8 mouse cellular contexts compared by ENCODE assay signal in genomic region chr9:21183905-21184413, GRCm38 (mm10). TPM values are rescaled to one million over a fixed set of nuclear protein-coding genes. Genes with fewer than 3 reads are reported as not detected.
DNase-seq lines count a peak whose midpoint lies in the region; ATAC-seq and TF ChIP-seq lines count a peak whose summit lies in the region.

No protein-coding gene starts in this region.

- H3K9me3 ChIP-seq in E14TG2a.4 (ENCODE audit: low read length), result no peaks in the 10 kb centered on the region
- no peaks in the 10 kb centered on the region for H3K9me3 ChIP-seq in hindbrain, embryonic 16.5 days (ENCODE audit: control insufficient read depth, low read length)
- H3K9me3 ChIP-seq in liver, embryonic 11.5 days (ENCODE audit: control insufficient read depth, low read length), result no peaks in the 10 kb centered on the region
- no peaks in the 10 kb centered on the region for H3K9me3 ChIP-seq in midbrain, postnatal 0 days (ENCODE audit: low read length)

- ATAC-seq in hindbrain, embryonic 16.5 days, result peak; percentile 16; the same call in 1 of the 2 replicates
- ATAC-seq in liver, embryonic 11.5 days (replicated peaks; ENCODE audit: low FRiP score), result peak; percentile 75
- ATAC-seq in midbrain, postnatal 0 days (ENCODE audit: low FRiP score), result no peak

- H3K4me2 ChIP-seq in hindbrain, embryonic 16.5 days (ENCODE audit: low read length), result peak overlapping the region; percentile 48
- peak overlapping the region; percentile 75 for H3K4me2 ChIP-seq in liver, embryonic 11.5 days
- peak overlapping the region; percentile 32 for H3K4me2 ChIP-seq in midbrain, postnatal 0 days (ENCODE audit: low read depth, low read length, poor library complexity, severe bottlenecking)

- H3K27ac ChIP-seq in hindbrain, embryonic 16.5 days (ENCODE audit: low read depth, low read length), result no peak overlapping the region
- H3K27ac ChIP-seq in liver, embryonic 11.5 days (ENCODE audit: low read depth, low read length), result no peak overlapping the region
- no peak overlapping the region for H3K27ac ChIP-seq in midbrain, postnatal 0 days (ENCODE audit: low read depth, low read length)

- H3K4me3 ChIP-seq in E14TG2a.4 (replicated peaks; ENCODE audit: low read length), result peak overlapping the region; percentile 77
- peak overlapping the region; percentile 18; the same call in 1 of the 2 replicates for H3K4me3 ChIP-seq in hindbrain, embryonic 16.5 days (ENCODE audit: low read length)
- H3K4me3 ChIP-seq in liver, embryonic 11.5 days (ENCODE audit: low read depth, low read length), result peak overlapping the region; percentile 51
- no peak overlapping the region for H3K4me3 ChIP-seq in midbrain, postnatal 0 days (ENCODE audit: low read depth, low read length)

- TF ChIP-seq CTCF in E14TG2a.4 (conservative IDR thresholded peaks at IDR 0.05; ENCODE audit: low read length), result no peak
- no peak for TF ChIP-seq CTCF in midbrain, postnatal 0 days (IDR thresholded peaks at IDR 0.05)

- peak overlapping the region; percentile 50 for H3K9ac ChIP-seq in hindbrain, embryonic 16.5 days (ENCODE audit: low read depth, low read length)
- peak overlapping the region; percentile 60 for H3K9ac ChIP-seq in liver, embryonic 11.5 days (ENCODE audit: low read depth, low read length)
- H3K9ac ChIP-seq in midbrain, postnatal 0 days (replicated peaks; ENCODE audit: low read length, poor library complexity, severe bottlenecking), result no peak overlapping the region

- no peaks in the 10 kb centered on the region for H3K36me3 ChIP-seq in E14TG2a.4 (ENCODE audit: insufficient read depth, low read length)
- H3K36me3 ChIP-seq in hindbrain, embryonic 16.5 days (ENCODE audit: control insufficient read depth, insufficient read depth, low read length), result no peaks in the 10 kb centered on the region
- no peaks in the 10 kb centered on the region for H3K36me3 ChIP-seq in liver, embryonic 11.5 days (ENCODE audit: control insufficient read depth, insufficient read depth, low read length)
- H3K36me3 ChIP-seq in midbrain, postnatal 0 days (ENCODE audit: insufficient read depth, low read length), result no peaks in the 10 kb centered on the region

- DNase-seq in adrenal gland, postnatal 36 days, result peak; percentile 85 to 90
- peak; percentile 76 for DNase-seq in gastrocnemius, postnatal 10 days
- DNase-seq in liver, embryonic 11.5 days (ENCODE audit: low spot score), result peak; percentile 66
- no peak for DNase-seq in midbrain, postnatal 0 days (ENCODE audit: low spot score)
- DNase-seq in thymus, postnatal 25 days, result peak; percentile 58
- no peak for DNase-seq in frontal cortex, adult 2 months (ENCODE audit: extremely low spot score in 1 of 2, low spot score in 1 of 2)

- peaks cover 84% of the 10 kb centered on the region for H3K4me1 ChIP-seq in E14TG2a.4 (replicated peaks; ENCODE audit: low read depth, low read length)
- peaks cover 2% of the 10 kb centered on the region for H3K4me1 ChIP-seq in hindbrain, embryonic 16.5 days (ENCODE audit: control insufficient read depth, insufficient read depth, low read depth, low read length)
- H3K4me1 ChIP-seq in liver, embryonic 11.5 days (replicated peaks; ENCODE audit: control insufficient read depth, insufficient read depth, low read length), result peaks cover 40% of the 10 kb centered on the region
- no peaks in the 10 kb centered on the region for H3K4me1 ChIP-seq in midbrain, postnatal 0 days (ENCODE audit: insufficient read depth, low read length)

- H3K27me3 ChIP-seq in E14TG2a.4 (ENCODE audit: insufficient read depth, low read length), result peaks cover 21% of the 10 kb centered on the region
- H3K27me3 ChIP-seq in hindbrain, embryonic 16.5 days (replicated peaks; ENCODE audit: control insufficient read depth, insufficient read depth, low read length), result peaks cover 26% of the 10 kb centered on the region
- no peaks in the 10 kb centered on the region for H3K27me3 ChIP-seq in liver, embryonic 11.5 days (replicated peaks; ENCODE audit: control insufficient read depth, insufficient read depth, low read length)
- 0 out of 2 replicates have a peak, but pooled peaks cover 19% of the 10 kb centered on the region for H3K27me3 ChIP-seq in midbrain, postnatal 0 days (ENCODE audit: insufficient read depth, low read length)

- WGBS in hindbrain, embryonic 16.5 days, result 9% methylated on average over 30 of the region's 34 CpGs
- 10% methylated on average over 33 of the region's 34 CpGs for WGBS in liver, embryonic 11.5 days
- WGBS in midbrain, postnatal 0 days, result 5% methylated on average over 33 of the region's 34 CpGs

RNA-seq across cellular contexts. Expression of gene Pde4a, which starts 18.4 kb away (rescaled TPM):
- 10 to 100 TPM in 1 of 2 experiments, 1 to 10 TPM in 1; 8.6 to 10.6 TPM for total RNA-seq in adrenal gland, postnatal 36 days (2021)
- total RNA-seq in gastrocnemius, postnatal 10 days (2021), result 10 to 100 TPM; 22.1 to 23.2 TPM
- 47.7 and 50.5 TPM in 2 replicates for polyA plus RNA-seq in hindbrain, embryonic 16.5 days (2015; fragmentation: Nextera tagmentation; extraction: Ambion mirVana)
- polyA plus RNA-seq in liver, embryonic 11.5 days (2014; fragmentation: Nextera tagmentation; extraction: Ambion mirVana), result 5.3 and 5.4 TPM in 2 replicates
- 40.7 and 46.5 TPM in 2 replicates for total RNA-seq in midbrain, postnatal 0 days (2014; rRNA removed)
- polyA plus RNA-seq in midbrain, postnatal 0 days (2015; fragmentation: Nextera tagmentation; extraction: Ambion mirVana), result 59.8 and 63.8 TPM in 2 replicates
- polyA plus RNA-seq in frontal cortex, adult 2 months (2012; rRNA removed), result 95.2 and 96.2 TPM in 2 replicates

RNA-seq across cellular contexts. Expression of gene Cdc37, which starts 34.2 kb away (rescaled TPM):
- total RNA-seq in adrenal gland, postnatal 36 days (2021), result 100 to 1,000 TPM; 180 to 201 TPM
- 100 to 1,000 TPM; 138 to 151 TPM for total RNA-seq in gastrocnemius, postnatal 10 days (2021)
- 204 and 211 TPM in 2 replicates for polyA plus RNA-seq in hindbrain, embryonic 16.5 days (2015; fragmentation: Nextera tagmentation; extraction: Ambion mirVana)
- 334 and 347 TPM in 2 replicates for polyA plus RNA-seq in liver, embryonic 11.5 days (2014; fragmentation: Nextera tagmentation; extraction: Ambion mirVana)
- total RNA-seq in midbrain, postnatal 0 days (2014; rRNA removed), result 29.0 and 37.7 TPM in 2 replicates
- polyA plus RNA-seq in midbrain, postnatal 0 days (2015; fragmentation: Nextera tagmentation; extraction: Ambion mirVana), result 179 and 186 TPM in 2 replicates
- 175 and 217 TPM in 2 replicates for polyA plus RNA-seq in frontal cortex, adult 2 months (2012; rRNA removed)

RNA-seq across cellular contexts. Expression of gene Tyk2, which starts 52.9 kb away (rescaled TPM):
- total RNA-seq in adrenal gland, postnatal 36 days (2021), result 10 to 100 TPM; 14.6 to 15.2 TPM
- total RNA-seq in gastrocnemius, postnatal 10 days (2021), result 1 to 10 TPM; 5.1 to 7.6 TPM
- 9.5 and 10.5 TPM in 2 replicates for polyA plus RNA-seq in hindbrain, embryonic 16.5 days (2015; fragmentation: Nextera tagmentation; extraction: Ambion mirVana)
- polyA plus RNA-seq in liver, embryonic 11.5 days (2014; fragmentation: Nextera tagmentation; extraction: Ambion mirVana), result 11.5 and 13.8 TPM in 2 replicates
- total RNA-seq in midbrain, postnatal 0 days (2014; rRNA removed), result 9.8 and 9.9 TPM in 2 replicates
- polyA plus RNA-seq in midbrain, postnatal 0 days (2015; fragmentation: Nextera tagmentation; extraction: Ambion mirVana), result 4.8 and 5.4 TPM in 2 replicates
- polyA plus RNA-seq in frontal cortex, adult 2 months (2012; rRNA removed), result 16.5 and 19.1 TPM in 2 replicates

RNA-seq across cellular contexts. Expression of gene Keap1, which starts 55.2 kb away (rescaled TPM):
- 10 to 100 TPM; 45.8 to 46.0 TPM for total RNA-seq in adrenal gland, postnatal 36 days (2021)
- 10 to 100 TPM; 59.6 to 60.9 TPM for total RNA-seq in gastrocnemius, postnatal 10 days (2021)
- polyA plus RNA-seq in hindbrain, embryonic 16.5 days (2015; fragmentation: Nextera tagmentation; extraction: Ambion mirVana), result 71.5 and 72.0 TPM in 2 replicates
- polyA plus RNA-seq in liver, embryonic 11.5 days (2014; fragmentation: Nextera tagmentation; extraction: Ambion mirVana), result 43.8 and 45.1 TPM in 2 replicates
- 72.5 and 89.7 TPM in 2 replicates for total RNA-seq in midbrain, postnatal 0 days (2014; rRNA removed)
- polyA plus RNA-seq in midbrain, postnatal 0 days (2015; fragmentation: Nextera tagmentation; extraction: Ambion mirVana), result 60.6 and 67.7 TPM in 2 replicates
- 58.3 and 59.6 TPM in 2 replicates for polyA plus RNA-seq in frontal cortex, adult 2 months (2012; rRNA removed)

Comparison
In these comparisons a context has a peak if more than half of its experiments do, and no peak if none do; other contexts are left out.
1. DNase-seq: peak in adrenal gland, postnatal 36 days (2 of 2), gastrocnemius, postnatal 10 days (single experiment), liver, embryonic 11.5 days (single experiment) and thymus, postnatal 25 days (single experiment); none in midbrain, postnatal 0 days (single experiment) and frontal cortex, adult 2 months (0 of 2).
2. Peak in every context shown above with its lines, with median percentiles within 50 percentile points of each other: H3K4me2 ChIP-seq.